Mouse (Mus musculus): ENCODE data around the gene Fam76a.
"Not testable (repeated sequence)": the region's sequence is repeated elsewhere in the genome, so short reads cannot be mapped to it uniquely, and the experiment has no call there.

Gene Fam76a

GRCm38 (mm10) chr4:132944776-132945175 is 22.4 kb upstream of the Fam76a start:
- no peak for DNase-seq

- DNase-seq, result no peak
These were observed 21.7 kb upstream of the Fam76a start for GRCm38 (mm10) chr4:132944106-132944505.

- no peak for DNase-seq
These were observed 20.7 kb upstream of the Fam76a start for GRCm38 (mm10) chr4:132943088-132943487.

GRCm38 (mm10) chr4:132941012-132941729 is 18.8 kb upstream of the Fam76a start:
- no peak for DNase-seq

- peak; percentile 89 to 90 for DNase-seq
These were observed 17.2 kb upstream of the Fam76a start for GRCm38 (mm10) chr4:132939421-132940127.

- DNase-seq, result peak; percentile 31 to 58
These were observed 16.0 kb upstream of the Fam76a start for GRCm38 (mm10) chr4:132938181-132938941.

- peak; percentile 30 to 46 for DNase-seq
These were observed 12.3 kb upstream of the Fam76a start for GRCm38 (mm10) chr4:132934639-132935038.

- DNase-seq, result no peak
These were observed 10.5 kb upstream of the Fam76a start for GRCm38 (mm10) chr4:132932752-132933404.

GRCm38 (mm10) chr4:132930784-132931183 is 8.4 kb upstream of the Fam76a start:
- DNase-seq, result peak; percentile 59 to 65

GRCm38 (mm10) chr4:132926520-132926919 is 4.2 kb upstream of the Fam76a start:
- not testable (repeated sequence) for DNase-seq

- DNase-seq, result peak in 1 of 2 experiments; percentile 77
These were observed 262 bp downstream of the Fam76a start for GRCm38 (mm10) chr4:132922061-132922530.

GRCm38 (mm10) chr4:132921488-132921887 is 870 bp downstream of the Fam76a start:
- DNase-seq, result no peak

GRCm38 (mm10) chr4:132920171-132920570 is 2.2 kb downstream of the Fam76a start:
- DNase-seq, result no peak

- not testable (repeated sequence) for DNase-seq
These were observed 3.9 kb downstream of the Fam76a start for GRCm38 (mm10) chr4:132918493-132918892.

- DNase-seq, result no peak
These were observed 10.2 kb downstream of the Fam76a start for GRCm38 (mm10) chr4:132912156-132912555.

- DNase-seq, result peak; percentile 61 to 70
These were observed 16.5 kb downstream of the Fam76a start for GRCm38 (mm10) chr4:132905843-132906360.

- peak; percentile 23 to 50 for DNase-seq
These were observed 17.5 kb downstream of the Fam76a start for GRCm38 (mm10) chr4:132904765-132905309.

- DNase-seq, result no peak
These were observed 18.3 kb downstream of the Fam76a start for GRCm38 (mm10) chr4:132904071-132904470.

GRCm38 (mm10) chr4:132898197-132898596 is 24.2 kb downstream of the Fam76a start:
- no peak for DNase-seq

- no peak for DNase-seq
These were observed 28.0 kb downstream of the Fam76a start for GRCm38 (mm10) chr4:132894402-132894801.

- no peak for DNase-seq
These were observed 37.4 kb downstream of the Fam76a start for GRCm38 (mm10) chr4:132884844-132885374.
